Mouse (Mus musculus) kidney, embryonic 15.5 days (tissue): ENCODE results near the gene Zfp648. TPM values are rescaled to one million over a fixed set of nuclear protein-coding genes. Genes with fewer than 3 reads are reported as not detected.

ENCODE experiments used
- ATAC-seq: fragments of 200-750 bp; cut with Nextera tagmentation; replicated peaks from 2 replicates; pipeline ENCODE4 v1.8.0; 2017; ENCODE audit warnings: moderate TSS enrichment; ENCODE audit not compliant: low FRiP score
- H3K27ac ChIP-seq: fragments of 300-500 bp; sonication (generic); 2 replicates; pipeline ENCODE4 v1.5.1; 2015; ENCODE audit warnings: mild to moderate bottlenecking, inconsistent platforms
- H3K27me3 ChIP-seq: fragments of 300-500 bp; sonication (generic); 2 replicates; pipeline ENCODE4 v1.6.1; 2015; ENCODE audit warnings: inconsistent platforms
- H3K36me3 ChIP-seq: fragments of 300-500 bp; sonication (generic); 2 replicates; pipeline ENCODE4 v1.6.1; 2015; ENCODE audit warnings: inconsistent platforms
- H3K4me1 ChIP-seq: fragments of 300-500 bp; sonication (generic); 2 replicates; pipeline ENCODE4 v1.6.1; 2015; ENCODE audit warnings: inconsistent platforms
- H3K4me2 ChIP-seq: fragments of 300-500 bp; sonication (generic); 2 replicates; pipeline ENCODE4 v1.6.1; 2015; ENCODE audit warnings: moderate library complexity, mild to moderate bottlenecking, inconsistent platforms
- H3K4me3 ChIP-seq: fragments of 300-500 bp; sonication (generic); replicated peaks from 2 replicates; pipeline ENCODE4 v1.5.1; 2015; ENCODE audit warnings: mild to moderate bottlenecking, inconsistent platforms
- H3K9ac ChIP-seq: fragments of 300-500 bp; sonication (generic); 2 replicates; pipeline ENCODE4 v1.6.1; 2015; ENCODE audit warnings: mild to moderate bottlenecking, inconsistent platforms
- H3K9me3 ChIP-seq: fragments of 300-500 bp; sonication (generic); replicated peaks from 2 replicates; pipeline ENCODE4 v1.6.1; 2016; ENCODE audit warnings: inconsistent platforms
- WGBS: fragments of 180-500 bp; shearing (Covaris S2); methylation state at CpG from one replicate; pipeline ENCODE4 v1.1.7; 2015; ENCODE audit warnings: mixed read lengths; 5-methylcytosine and 5-hydroxymethylcytosine counted together
- polyA plus RNA-seq: library from polyadenylated mRNA; unstranded; fragments of >200 nt; fragmentation: Nextera tagmentation; extraction: Ambion mirVana; gene quantifications from 2 replicates; pipeline ENCODE4 v1.2.1, GENCODE M21; 2015

Gene Zfp648
- polyA plus RNA-seq, 1 experiment from 2014 or later: 0.26 TPM

GRCm38 (mm10) chr1:154233033-154233432, 32.0 kb downstream of the Zfp648 start:
- Histone ChIP-seq H3K9me3 (no peaks in the 10 kb centered on the region), H3K4me2 (no peak overlapping the region), H3K27ac (no peak overlapping the region), H3K9ac (no peak overlapping the region), H3K36me3 (no peaks in the 10 kb centered on the region), H3K4me1 (no peaks in the 10 kb centered on the region), H3K4me3 (no peak overlapping the region), H3K27me3 (no peaks in the 10 kb centered on the region)
- no peak for ATAC-seq
- 67% methylated on average over 6 of the region's 6 CpGs for WGBS

GRCm38 (mm10) chr1:154234814-154235213, 33.8 kb downstream of the Zfp648 start:
- Histone ChIP-seq H3K9ac (no peak overlapping the region), H3K4me2 (no peak overlapping the region), H3K27me3 (no peaks in the 10 kb centered on the region), H3K27ac (no peak overlapping the region), H3K36me3 (no peaks in the 10 kb centered on the region), H3K9me3 (no peaks in the 10 kb centered on the region), H3K4me1 (no peaks in the 10 kb centered on the region), H3K4me3 (no peak overlapping the region)
- WGBS: 57% methylated on average over 9 of the region's 9 CpGs
- peak; percentile 58; the same call in 1 of the 2 replicates for ATAC-seq

- Histone ChIP-seq H3K27ac (no peak overlapping the region), H3K27me3 (no peaks in the 10 kb centered on the region), H3K4me3 (no peak overlapping the region), H3K4me2 (no peak overlapping the region), H3K9ac (no peak overlapping the region), H3K4me1 (no peaks in the 10 kb centered on the region), H3K9me3 (no peaks in the 10 kb centered on the region), H3K36me3 (no peaks in the 10 kb centered on the region)
- no peak for ATAC-seq
Observed at GRCm38 (mm10) chr1:154238876-154239275, 37.9 kb downstream of the Zfp648 start.

- no peak for ATAC-seq
- Histone ChIP-seq H3K27me3 (no peaks in the 10 kb centered on the region), H3K4me2 (no peak overlapping the region), H3K4me3 (no peak overlapping the region), H3K27ac (no peak overlapping the region), H3K36me3 (no peaks in the 10 kb centered on the region), H3K9me3 (no peaks in the 10 kb centered on the region), H3K9ac (no peak overlapping the region), H3K4me1 (no peaks in the 10 kb centered on the region)
- WGBS: 78% methylated on average over 2 of the region's 2 CpGs
Observed at GRCm38 (mm10) chr1:154251186-154251585, 50.2 kb downstream of the Zfp648 start.

- H3K4me2 ChIP-seq: no peak overlapping the region
- no peak overlapping the region for H3K9ac ChIP-seq
- H3K27me3 ChIP-seq: no peaks in the 10 kb centered on the region
- no peak overlapping the region for H3K4me3 ChIP-seq
- no peaks in the 10 kb centered on the region for H3K36me3 ChIP-seq
- no peaks in the 10 kb centered on the region for H3K9me3 ChIP-seq
- H3K4me1 ChIP-seq: no peaks in the 10 kb centered on the region
- ATAC-seq: no peak
- 42% methylated on average over 5 of the region's 5 CpGs for WGBS
- no peak overlapping the region for H3K27ac ChIP-seq
Observed at GRCm38 (mm10) chr1:154252739-154253138, 51.8 kb downstream of the Zfp648 start.
